In the genomic region with DNA sequence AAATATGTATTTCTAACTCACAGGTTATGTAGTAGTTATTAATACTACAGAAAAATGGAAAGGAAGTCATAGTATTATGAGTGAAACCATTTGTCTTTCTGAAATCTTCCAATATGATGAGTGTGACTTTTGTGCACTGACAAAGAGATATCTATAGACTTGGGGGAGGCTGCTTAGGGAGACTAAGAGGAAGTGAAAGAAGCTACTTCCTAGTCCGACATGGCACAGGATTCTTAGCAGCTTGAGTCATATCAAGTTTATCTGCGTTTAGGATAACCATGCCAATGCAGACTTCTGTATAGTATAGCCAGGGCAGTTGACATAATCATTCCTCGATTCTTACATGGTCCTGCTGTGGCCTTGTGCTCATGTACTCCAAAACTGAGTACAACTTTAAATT, we compare ENCODE assay signal across 22 mouse cellular contexts. TPM values are rescaled to one million over a fixed set of nuclear protein-coding genes. Genes with fewer than 3 reads are reported as not detected.
A peak's percentile ranks its signal among the peaks of the same experiment; 100 is the strongest.
DNase-seq lines count a peak whose midpoint lies in the region; ATAC-seq and TF ChIP-seq lines count a peak whose summit lies in the region.
"Had no signal": no experiment of that assay in that cellular context is flagged by ENCODE, and none has a peak within 500 bp of the region (broad histone marks: within the 10 kb centered on the region; RNA-seq: fewer than 3 reads in every experiment).

No protein-coding gene starts in this region.

- H3K79me2 ChIP-seq in liver, adult 2 months (ENCODE audit: control insufficient read depth, insufficient read depth, low read length): no peaks in the 10 kb centered on the region

- 74% methylated on average over 3 of the region's 3 CpGs for whole genome bisulfite sequencing in liver, adult 2 months
- 69% methylated on average over 3 of the region's 3 CpGs for WGBS in liver, embryonic 12.5 days (ENCODE audit: insufficient replicate concordance)

- H3K27ac ChIP-seq in liver, adult 2 months (replicated peaks; ENCODE audit: insufficient read depth, low read depth, low read length): no peak overlapping the region
- H3K27ac ChIP-seq in liver, embryonic 12.5 days: no peak overlapping the region
- H3K27ac ChIP-seq in bone marrow macrophage, adult 2 months (ENCODE audit: insufficient read depth, low read depth, low read length): peak overlapping the region; percentile 68
- H3K27ac ChIP-seq: heart, adult 2 months; heart, embryonic 15.5 days; hindbrain, embryonic 15.5 days; limb, embryonic 12.5 days; liver, embryonic 14.5 days; midbrain, embryonic 15.5 days; neural tube, embryonic 13.5 days had no signal

- H3K27me3 ChIP-seq in liver, adult 2 months (ENCODE audit: control insufficient read depth, insufficient read depth, low read length): no peaks in the 10 kb centered on the region
- H3K27me3 ChIP-seq in liver, embryonic 12.5 days (replicated peaks): no peaks in the 10 kb centered on the region
- H3K27me3 ChIP-seq: heart, embryonic 15.5 days; hindbrain, embryonic 15.5 days; limb, embryonic 12.5 days; midbrain, embryonic 15.5 days; neural tube, embryonic 13.5 days had no signal

- ATAC-seq in liver, embryonic 12.5 days: no peak
- ATAC-seq in monocyte, adult 5-6 weeks (replicated peaks; ENCODE audit: insufficient number of reproducible peaks, low FRiP score, low TSS enrichment, poor library complexity, severe bottlenecking): peak; percentile 87
- ATAC-seq: forebrain, postnatal 0 days; midbrain, embryonic 15.5 days had no signal

- peak; percentile 29 for DNase-seq in liver, adult 2 months (ENCODE audit: extremely low read depth, low read depth, low spot score)
- DNase-seq in B cell, adult 2 months: peak; percentile 35 to 36
- no peak for DNase-seq in urinary bladder, postnatal 4 days (ENCODE audit: low spot score in 2 of 2)
- DNase-seq in adrenal gland, adult 18-20 months (ENCODE audit: low spot score in 2 of 2): no peak
- DNase-seq: adrenal gland, postnatal 25 days; cerebellum, adult 9-11 months; forebrain, postnatal 0 days; gastrocnemius, postnatal 14 days; heart, adult 2 months; heart, postnatal 4 days; kidney, adult 9 months; kidney, postnatal 25 days had no signal

- no peak overlapping the region for H3K9ac ChIP-seq in liver, adult 2 months (ENCODE audit: low read depth, low read length)
- H3K9ac ChIP-seq in liver, embryonic 12.5 days: no peak overlapping the region
- H3K9ac ChIP-seq: forebrain, postnatal 0 days; heart, embryonic 15.5 days; hindbrain, embryonic 15.5 days; limb, embryonic 12.5 days; liver, embryonic 14.5 days; midbrain, embryonic 15.5 days; neural tube, embryonic 13.5 days had no signal

- no peak for TF ChIP-seq CTCF in liver, adult 2 months (IDR thresholded peaks at IDR 0.05; ENCODE audit: low read depth, low read length)
- no peak for TF ChIP-seq CTCF in bone marrow macrophage, adult 2 months (IDR thresholded peaks at IDR 0.05; ENCODE audit: low read depth, low read length)

- no peak overlapping the region for H3K4me3 ChIP-seq in liver, adult 2 months (ENCODE audit: insufficient read depth, low read depth, low read length)
- no peak overlapping the region for H3K4me3 ChIP-seq in liver, embryonic 12.5 days
- H3K4me3 ChIP-seq in bone marrow macrophage, adult 2 months (ENCODE audit: insufficient read depth, low read length): no peak overlapping the region
- H3K4me3 ChIP-seq: heart, adult 2 months; heart, embryonic 15.5 days; hindbrain, embryonic 15.5 days; limb, embryonic 12.5 days; midbrain, embryonic 15.5 days; myocyte; neural tube, embryonic 13.5 days had no signal

- no peak overlapping the region for H3K4me2 ChIP-seq in liver, embryonic 12.5 days
- H3K4me2 ChIP-seq: heart, embryonic 15.5 days; hindbrain, embryonic 15.5 days; limb, embryonic 12.5 days; midbrain, embryonic 15.5 days; neural tube, embryonic 13.5 days had no signal

- H3K4me1 ChIP-seq in liver, adult 2 months (ENCODE audit: control insufficient read depth, insufficient read depth, low read length): no peaks in the 10 kb centered on the region; the same call in 1 of the 2 replicates
- peaks cover 5% of the 10 kb centered on the region; the same call in 1 of the 2 replicates for H3K4me1 ChIP-seq in liver, embryonic 12.5 days
- peaks cover 11% of the 10 kb centered on the region for H3K4me1 ChIP-seq in bone marrow macrophage, adult 2 months (ENCODE audit: control insufficient read depth, insufficient read depth, low read length)
- H3K4me1 ChIP-seq: heart, embryonic 15.5 days; hindbrain, embryonic 15.5 days; limb, embryonic 12.5 days; midbrain, embryonic 15.5 days had no signal

- H3K9me3 ChIP-seq in liver, embryonic 12.5 days (replicated peaks): no peaks in the 10 kb centered on the region
- H3K9me3 ChIP-seq: heart, embryonic 15.5 days; hindbrain, embryonic 15.5 days; limb, embryonic 12.5 days; midbrain, embryonic 15.5 days; neural tube, embryonic 13.5 days had no signal

- peaks cover 71% of the 10 kb centered on the region for H3K36me3 ChIP-seq in liver, adult 2 months (ENCODE audit: control insufficient read depth, insufficient read depth, low read length)
- H3K36me3 ChIP-seq in liver, embryonic 12.5 days: peaks cover 91% of the 10 kb centered on the region

- no peak for TF ChIP-seq POLR2A in liver, adult 2 months (IDR thresholded peaks at IDR 0.05; ENCODE audit: extremely low read depth, insufficient read depth, low read length)
- no peak for TF ChIP-seq POLR2A in bone marrow macrophage, adult 2 months (IDR thresholded peaks at IDR 0.05; ENCODE audit: borderline replicate concordance, low read depth, low read length)

RNA-seq across cellular contexts. Expression of a gene that starts 7.7 kb away (rescaled TPM):
- total RNA-seq in liver, adult 2 months (2014; rRNA removed): 7.8 and 9.9 TPM in 2 replicates
- polyA plus RNA-seq in liver, adult 2 months (2012; rRNA removed): 1.3 and 1.7 TPM in 2 replicates
- polyA plus RNA-seq in liver, embryonic 12.5 days (2016; fragmentation: Nextera tagmentation; extraction: Ambion mirVana): 14.3 and 16.1 TPM in 2 replicates
- 58.7 and 65.8 TPM in 2 replicates for polyA plus RNA-seq in bone marrow macrophage, adult 2 months (2012; ENCODE audit: insufficient read depth, insufficient read length, missing spikeins)
- total RNA-seq in monocyte, adult 5-6 weeks (2017): 107 to 123 TPM (median 121 TPM) in 3 replicates
- 10 to 100 TPM; 14.9 to 16.8 TPM for total RNA-seq in adrenal gland, adult 18-20 months (2021)

RNA-seq across cellular contexts. Expression of a gene that starts 8.3 kb away (rescaled TPM):
- total RNA-seq in liver, adult 2 months (2014; rRNA removed): 13.0 and 15.6 TPM in 2 replicates
- polyA plus RNA-seq in liver, adult 2 months (2012; rRNA removed): 3.3 and 3.5 TPM in 2 replicates
- 43.2 and 46.8 TPM in 2 replicates for polyA plus RNA-seq in liver, embryonic 12.5 days (2016; fragmentation: Nextera tagmentation; extraction: Ambion mirVana)
- polyA plus RNA-seq in bone marrow macrophage, adult 2 months (2012; ENCODE audit: insufficient read depth, insufficient read length, missing spikeins): 44.3 and 49.0 TPM in 2 replicates
- total RNA-seq in monocyte, adult 5-6 weeks (2017): 51.4 to 62.9 TPM (median 54.6 TPM) in 3 replicates
- 10 to 100 TPM; 14.4 to 14.6 TPM for total RNA-seq in adrenal gland, adult 18-20 months (2021)

Comparison
In these comparisons a context has a peak if more than half of its experiments do, and no peak if none do; other contexts are left out.
1. DNase-seq: peak in liver, adult 2 months (single experiment) and B cell, adult 2 months (2 of 2); none in urinary bladder, postnatal 4 days (0 of 2) and adrenal gland, adult 18-20 months (0 of 2).